Mouse (Mus musculus): ENCODE results near the gene Tma7.

The Tma7 gene

DNA sequence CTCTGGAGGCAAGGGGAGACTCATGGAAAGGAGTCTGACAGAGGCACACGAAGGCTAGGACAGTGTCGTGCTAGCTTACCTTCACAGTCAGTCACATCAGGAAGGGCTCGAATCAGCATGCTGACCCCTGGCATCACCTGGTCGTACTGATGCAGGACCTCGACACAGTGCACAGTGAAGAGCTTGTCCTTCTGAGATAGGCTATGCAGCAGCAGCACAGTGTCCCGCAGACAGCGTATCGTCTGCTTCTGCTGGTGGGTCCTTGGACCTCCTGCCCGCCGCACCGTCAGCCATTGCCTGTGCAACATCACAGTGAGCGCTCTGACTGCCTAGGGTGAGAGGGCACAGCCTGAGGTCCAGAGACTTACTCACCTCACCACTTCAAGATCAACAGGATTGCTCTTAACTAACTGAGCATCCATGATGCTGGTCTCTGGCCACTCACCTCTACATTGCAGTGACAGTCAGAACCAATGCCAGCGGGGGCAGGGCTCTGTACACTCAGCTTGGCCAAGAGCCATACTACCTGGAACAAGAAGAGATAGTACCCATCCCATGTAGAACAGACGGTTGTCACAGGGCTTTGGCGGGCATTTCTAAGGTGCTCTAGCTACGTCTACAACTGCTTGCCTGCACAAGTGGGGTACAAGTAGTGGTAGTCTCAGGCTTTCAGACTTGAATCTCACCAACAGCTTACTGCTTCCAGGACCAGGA, 22.0 kb downstream of the Tma7 start:
- DNase-seq, result no peak

- DNase-seq, result peak; percentile 88
These were observed 23.1 kb downstream of the Tma7 start, which contains the start of gene Trex1 for GRCm38 (mm10) chr9:109059136-109059903. Gene Trex1 (minus strand): TSS chr9:109059734.

DNA sequence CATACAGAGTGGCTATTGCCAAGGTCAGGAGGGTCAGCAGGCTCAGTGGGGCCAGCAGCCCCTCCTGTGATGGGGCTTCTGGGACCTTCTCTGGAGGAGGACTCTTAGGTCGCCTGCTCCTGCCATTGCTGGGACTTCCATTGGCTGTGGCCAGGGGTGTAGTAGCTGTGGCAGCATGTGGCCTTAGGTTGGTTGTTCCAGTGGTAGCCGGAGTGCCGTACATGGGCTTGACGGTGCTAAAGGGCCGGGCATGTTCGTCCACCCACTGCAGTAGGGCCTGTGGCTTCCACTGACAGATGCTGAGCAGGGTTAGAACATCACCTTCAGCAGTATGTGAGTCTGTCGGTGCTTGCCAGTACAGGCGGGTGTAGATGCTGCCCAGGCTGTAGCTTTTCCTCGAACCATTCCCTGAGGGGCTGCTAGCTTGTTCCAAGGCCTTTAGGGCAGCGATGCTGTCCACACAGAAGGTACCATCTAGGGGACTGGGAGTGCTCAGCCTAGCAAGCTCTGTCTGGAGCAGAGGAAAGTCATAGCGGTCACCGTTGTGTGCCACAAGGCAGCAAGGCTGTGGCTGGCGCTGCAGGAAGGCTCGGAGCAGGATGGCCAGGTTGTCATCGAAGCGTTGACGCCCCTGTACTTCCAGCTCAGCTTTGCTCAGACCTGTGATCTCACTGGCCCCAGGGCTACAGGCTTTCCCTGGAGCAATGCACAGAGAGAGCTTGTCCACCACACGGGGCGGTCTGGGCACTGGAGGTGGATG, 24.2 kb downstream of the Tma7 start:
- no peak for DNase-seq

- no peak for DNase-seq
These were observed 24.8 kb downstream of the Tma7 start for GRCm38 (mm10) chr9:109057543-109057942.

- no peak for DNase-seq
These were observed 25.5 kb downstream of the Tma7 start for GRCm38 (mm10) chr9:109056916-109057315.

DNA sequence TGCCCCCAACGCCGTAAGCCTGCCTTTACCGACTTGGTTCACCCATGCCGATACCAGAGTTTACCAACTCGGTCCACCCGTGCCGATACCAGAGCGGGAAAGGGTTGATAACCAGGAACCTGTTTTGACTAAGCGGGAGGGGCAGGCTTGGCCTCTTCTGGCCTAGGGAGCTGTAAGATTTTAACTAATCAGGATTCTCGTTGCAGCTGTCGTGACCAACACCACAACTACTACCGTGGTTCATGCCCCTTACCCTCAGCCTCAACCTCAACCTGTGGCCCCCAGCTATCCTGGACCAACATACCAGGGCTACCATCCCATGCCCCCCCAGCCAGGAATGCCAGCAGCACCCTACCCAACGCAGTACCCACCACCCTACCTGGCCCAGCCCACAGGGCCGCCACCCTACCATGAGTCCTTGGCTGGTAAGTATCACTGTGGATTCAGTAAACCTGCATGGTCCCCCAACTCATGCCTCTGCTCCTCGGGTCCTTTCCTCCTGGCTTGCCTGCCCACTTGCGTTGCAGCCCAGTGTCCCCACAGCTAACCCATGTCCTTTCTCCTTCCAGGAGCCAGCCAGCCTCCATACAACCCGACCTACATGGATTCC, 26.2 kb downstream of the Tma7 start:
- no peak for DNase-seq

- no peak for DNase-seq
These were observed 26.9 kb downstream of the Tma7 start for GRCm38 (mm10) chr9:109055271-109056030.

DNA sequence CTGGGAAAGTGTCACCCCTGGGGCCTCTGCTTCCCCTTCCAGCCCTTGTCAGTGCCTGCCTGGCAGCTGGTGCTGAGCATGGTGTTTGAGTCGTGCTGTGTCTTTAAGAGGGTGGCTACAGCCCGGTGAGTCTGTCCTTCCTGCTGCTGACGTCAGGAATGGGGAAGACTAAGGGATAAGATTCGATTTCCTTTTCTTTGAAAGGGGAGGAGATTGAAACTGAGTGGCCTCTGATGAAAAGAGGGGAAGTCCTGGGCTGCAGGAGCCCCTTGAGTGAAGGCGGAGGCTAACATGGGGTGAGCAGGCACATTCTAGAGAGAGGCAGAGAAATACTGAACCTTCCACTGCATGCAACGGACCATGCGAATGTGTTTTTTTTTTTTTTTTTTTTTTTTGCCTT, 27.7 kb downstream of the Tma7 start:
- peak; percentile 69 for DNase-seq

GRCm38 (mm10) chr9:109053851-109054250, 28.5 kb downstream of the Tma7 start:
- DNase-seq, result no peak

DNA sequence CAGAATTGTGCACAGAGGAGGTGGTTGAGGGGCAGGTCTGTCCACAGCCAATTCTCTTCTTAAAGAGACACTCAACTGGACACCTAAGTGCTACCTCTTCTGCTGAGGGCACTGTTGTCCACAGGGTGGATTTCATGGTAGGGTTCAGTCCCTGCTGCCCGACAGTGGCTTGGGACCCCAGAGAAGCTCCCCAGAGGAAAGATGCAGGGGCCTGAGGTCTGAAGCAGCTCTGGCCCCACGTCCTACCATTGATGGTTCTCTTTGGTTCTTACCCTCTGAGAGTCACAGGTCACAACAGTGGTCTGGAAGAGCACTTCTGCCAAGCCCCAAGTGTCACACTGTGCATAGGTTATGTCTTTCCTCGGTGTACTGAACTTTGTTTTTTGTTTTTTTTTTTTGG, 29.0 kb downstream of the Tma7 start:
- DNase-seq, result no peak

GRCm38 (mm10) chr9:109052490-109053260, 29.7 kb downstream of the Tma7 start:
- no peak for DNase-seq

DNA sequence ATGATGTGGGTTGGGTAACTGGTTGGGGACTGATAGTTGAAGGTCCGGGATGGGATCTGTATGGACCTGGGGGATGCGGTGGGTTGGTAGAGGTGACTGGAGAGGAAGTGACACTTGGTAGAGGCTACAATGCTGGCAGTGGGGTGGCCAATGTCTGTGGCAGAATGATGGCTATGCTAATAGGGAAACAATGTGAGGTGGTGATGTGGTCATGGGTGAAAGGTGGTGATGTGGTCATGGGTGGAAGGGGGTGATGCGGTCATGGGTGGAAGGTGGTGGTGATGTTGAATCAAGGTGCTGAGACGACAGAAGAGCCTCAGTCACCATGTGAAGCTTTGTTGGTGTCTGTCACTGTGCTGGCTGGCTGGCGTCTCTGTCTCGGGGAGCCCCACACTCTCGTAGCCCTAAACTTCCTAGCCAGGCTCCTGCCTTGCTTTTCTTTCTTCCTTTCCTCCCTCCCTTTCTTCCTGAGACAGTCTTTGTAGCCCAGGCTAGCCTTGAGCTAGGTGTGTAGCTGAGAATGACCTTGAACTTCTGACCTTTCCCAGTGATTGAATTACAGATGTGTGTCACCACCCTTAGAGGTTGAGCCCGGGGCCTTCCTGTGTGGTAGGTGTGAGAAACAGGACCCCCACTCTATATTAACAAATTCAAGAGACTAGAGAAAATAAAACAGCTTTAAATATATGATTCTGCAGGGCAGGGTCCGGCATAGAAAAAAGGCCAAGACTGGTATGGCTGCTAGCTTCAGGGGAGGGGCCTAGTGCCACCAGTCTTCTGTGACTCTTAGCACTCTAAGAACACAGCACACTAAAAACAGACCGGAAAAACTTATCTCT, 30.5 kb downstream of the Tma7 start:
- no peak for DNase-seq

- no peak for DNase-seq
These were observed 31.3 kb downstream of the Tma7 start for GRCm38 (mm10) chr9:109051011-109051501.

DNA sequence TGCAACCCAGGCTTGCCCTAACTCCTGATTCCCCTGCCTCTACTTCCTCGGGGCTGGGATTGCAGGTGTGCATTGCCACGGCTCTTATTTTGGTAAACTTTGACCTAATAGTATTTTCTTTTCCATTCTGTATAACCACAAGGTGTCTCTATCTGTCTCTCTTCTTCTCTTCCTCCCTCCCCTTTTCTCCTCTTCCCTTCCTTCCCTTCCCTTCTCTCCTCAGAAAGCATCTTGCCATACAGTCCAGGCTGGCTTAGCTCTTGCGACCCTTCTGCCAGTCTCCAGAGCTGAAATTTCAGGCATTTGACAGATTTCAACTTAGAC, 31.8 kb downstream of the Tma7 start:
- no peak for DNase-seq

DNA sequence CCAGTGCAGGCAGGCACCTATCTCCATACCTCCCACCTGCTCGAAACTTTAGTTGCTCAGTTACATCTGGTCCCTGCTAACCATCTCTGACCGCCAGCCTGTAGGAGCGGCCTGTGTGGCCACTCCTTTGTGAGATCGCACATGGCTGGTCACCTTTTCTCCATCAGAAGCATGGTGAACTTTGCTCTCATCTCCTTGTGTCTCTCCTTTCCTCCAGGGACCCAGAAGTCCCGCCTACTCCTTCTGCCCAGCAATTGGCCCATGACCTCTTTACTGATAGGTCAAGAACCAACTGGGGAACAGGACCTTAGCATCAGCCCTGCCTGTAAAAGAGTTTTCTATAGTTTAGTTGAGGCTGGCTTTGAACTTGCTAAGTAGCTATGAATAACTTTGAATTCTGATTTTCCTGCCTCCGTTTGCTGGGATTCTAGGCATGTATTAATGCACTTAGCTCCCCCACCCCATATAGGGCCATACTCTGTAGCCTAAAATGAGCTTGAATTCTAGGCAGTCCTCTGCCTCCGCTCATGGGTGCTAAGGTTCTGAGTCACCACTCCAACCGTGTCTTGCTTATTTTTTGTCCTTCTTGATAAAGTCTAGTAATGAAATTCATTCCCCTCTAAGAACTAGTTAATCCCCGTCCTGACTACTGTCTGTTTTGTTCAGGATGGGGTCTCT, 32.3 kb downstream of the Tma7 start:
- DNase-seq, result no peak

DNA sequence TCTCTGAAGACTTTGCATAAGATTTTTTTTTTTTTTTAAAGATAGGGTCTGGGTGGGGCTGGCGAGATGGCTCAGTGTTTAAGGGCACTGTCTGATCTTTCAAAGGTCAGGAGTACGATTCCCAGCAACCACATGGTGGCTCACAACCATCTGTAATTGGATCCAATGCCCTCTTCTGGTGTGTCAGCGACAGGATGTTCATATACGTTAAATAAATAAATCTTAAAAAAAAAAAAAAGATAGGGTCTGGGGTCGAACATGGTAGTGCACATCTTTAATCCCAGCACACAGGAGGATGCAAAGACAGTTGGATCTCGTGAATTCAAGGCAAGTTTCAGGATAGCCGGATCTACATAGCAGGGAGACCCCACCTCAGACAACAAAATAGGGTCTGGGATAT, 33.1 kb downstream of the Tma7 start:
- DNase-seq, result no peak

DNA sequence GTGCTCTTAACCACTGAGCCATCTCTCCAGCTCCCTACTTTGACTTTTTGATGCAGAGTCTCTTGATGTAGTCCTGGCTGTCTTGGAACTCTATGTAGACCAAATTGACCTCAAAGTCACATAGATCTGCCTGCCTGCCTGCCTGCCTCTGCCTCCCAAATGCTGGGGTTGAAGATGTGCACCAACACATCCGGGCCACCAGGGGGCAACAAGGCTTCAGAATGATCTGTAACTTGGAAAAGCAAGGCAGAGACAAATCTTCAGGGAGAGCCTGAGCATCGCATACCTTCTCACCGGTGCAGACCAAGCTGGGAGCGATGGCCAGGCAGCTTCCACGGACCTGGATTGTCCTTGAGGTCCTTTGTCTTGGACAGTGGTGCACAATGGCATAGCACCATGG, 36.1 kb downstream of the Tma7 start:
- DNase-seq, result peak; percentile 66

GRCm38 (mm10) chr9:109041351-109041750, 41.0 kb downstream of the Tma7 start:
- DNase-seq, result no peak

- DNase-seq, result no peak
These were observed 41.5 kb downstream of the Tma7 start for GRCm38 (mm10) chr9:109040906-109041305.

DNA sequence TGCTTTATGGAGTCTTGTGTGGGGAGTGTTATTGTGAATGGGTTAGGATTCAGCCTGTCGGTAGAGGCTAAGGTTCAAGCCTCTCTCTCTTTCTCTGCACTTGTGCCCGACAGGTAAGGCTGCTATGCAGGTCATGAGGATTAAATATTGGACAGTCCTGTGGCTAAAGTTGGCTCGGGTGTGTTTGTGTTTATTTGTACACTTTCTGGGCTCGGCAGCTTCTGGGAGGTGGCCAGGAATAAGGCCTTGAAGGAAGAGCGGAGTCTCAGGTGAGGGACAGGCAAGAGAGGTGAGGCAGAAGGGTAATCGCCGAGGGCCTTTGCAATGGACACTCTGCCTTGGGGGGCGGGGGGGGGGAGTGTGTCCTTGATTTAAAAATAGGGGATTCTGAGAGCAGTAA, 42.2 kb downstream of the Tma7 start:
- DNase-seq, result no peak

All from retina, postnatal 1 day (tissue).